Mouse (Mus musculus) forebrain, embryonic 11.5 days (tissue): ENCODE data around the gene Taz. TPM values are rescaled to one million over a fixed set of nuclear protein-coding genes. Genes with fewer than 3 reads are reported as not detected.

Source experiments
- ATAC-seq: fragments of 200-750 bp; cut with Nextera tagmentation; replicated peaks from 2 replicates; pipeline ENCODE4 v1.8.0; 2017; ENCODE audit warnings: moderate TSS enrichment; ENCODE audit not compliant: low FRiP score
- DNase-seq: peaks from one replicate; pipeline ENCODE4 v3.0.0-alpha.2; 2017; ENCODE audit warnings: low spot score
- H3K27ac ChIP-seq: fragments of 300-500 bp; sonication (generic); 2 replicates; pipeline ENCODE4 v1.5.1; 2014; ENCODE audit warnings: low read depth, low read length
- H3K27me3 ChIP-seq: fragments of 300-500 bp; sonication (generic); 2 replicates; pipeline ENCODE4 v1.6.1; 2014; ENCODE audit warnings: mild to moderate bottlenecking, low read length, mixed read lengths; ENCODE audit not compliant: control insufficient read depth, insufficient read depth
- H3K36me3 ChIP-seq: fragments of 300-500 bp; sonication (generic); 2 replicates; pipeline ENCODE4 v1.6.1; 2014; ENCODE audit warnings: mild to moderate bottlenecking, low read length, moderate library complexity, mixed read lengths; ENCODE audit not compliant: control insufficient read depth, insufficient read depth
- H3K4me1 ChIP-seq: fragments of 300-500 bp; sonication (generic); replicated peaks from 2 replicates; pipeline ENCODE4 v1.6.1; 2014; ENCODE audit warnings: low read length, mixed read lengths; ENCODE audit not compliant: control insufficient read depth, insufficient read depth
- H3K4me2 ChIP-seq: fragments of 300-500 bp; sonication (generic); 2 replicates; pipeline ENCODE4 v1.6.1; 2014; ENCODE audit warnings: low read depth, mild to moderate bottlenecking, low read length, moderate library complexity, mixed read lengths; ENCODE audit not compliant: severe bottlenecking
- H3K4me3 ChIP-seq: fragments of 300-500 bp; sonication (generic); 2 replicates; pipeline ENCODE4 v1.5.1; 2014; ENCODE audit warnings: low read depth, low read length
- H3K9ac ChIP-seq: fragments of 300-500 bp; sonication (generic); 2 replicates; pipeline ENCODE4 v1.6.1; 2014; ENCODE audit warnings: low read length
- H3K9me3 ChIP-seq: fragments of 300-500 bp; sonication (generic); 2 replicates; pipeline ENCODE4 v1.6.1; 2016; ENCODE audit warnings: low read length, mixed read lengths; ENCODE audit not compliant: control insufficient read depth
- WGBS: fragments of 180-500 bp; shearing (Covaris S2); extraction: QIAGEN DNeasy Blood & Tissue Kit; methylation state at CpG from one replicate; pipeline ENCODE4 v1.1.7; 2014; 5-methylcytosine and 5-hydroxymethylcytosine counted together
- polyA plus RNA-seq: library from polyadenylated mRNA; unstranded; fragments of >200 nt; fragmentation: Nextera tagmentation; extraction: Ambion mirVana; gene quantifications from 2 replicates; pipeline ENCODE4 v1.2.1, GENCODE M21; 2014

Taz gene
- polyA plus RNA-seq, 1 experiment from 2014 or later, result 58.1 TPM

DNA sequence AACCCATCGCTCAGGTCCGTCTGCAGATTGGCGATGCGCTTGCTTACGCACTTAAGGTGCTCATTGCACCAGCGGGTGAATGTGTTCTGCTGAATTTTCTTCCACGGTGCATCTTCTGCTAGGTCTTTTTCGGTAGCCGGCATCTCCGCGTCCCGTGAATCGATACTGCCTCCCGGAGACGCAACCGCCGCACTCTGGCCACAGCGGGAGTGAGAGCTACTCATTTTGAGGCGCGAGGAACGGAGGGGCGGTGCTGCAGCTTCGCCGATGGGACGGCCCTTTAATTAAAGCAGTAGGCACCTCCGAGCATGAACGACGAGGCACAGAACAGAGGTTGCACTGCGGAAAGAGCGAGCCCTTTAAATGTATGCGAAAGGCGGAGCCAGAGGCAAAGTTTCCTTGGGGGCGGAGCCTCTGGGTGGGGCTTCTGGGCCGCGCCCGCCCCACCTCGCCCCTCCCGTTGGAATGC lies 35.5 kb upstream of the Taz start:
- Histone ChIP-seq H3K27me3 (no peaks in the 10 kb centered on the region), H3K9me3 (no peaks in the 10 kb centered on the region), H3K4me1 (no peaks in the 10 kb centered on the region), H3K4me3 (peak overlapping the region; percentile 54), H3K27ac (peak overlapping the region; percentile 75), H3K36me3 (peaks cover under 1% of the 10 kb centered on the region; the same call in 1 of the 2 replicates), H3K4me2 (peak overlapping the region; percentile 61), H3K9ac (peak overlapping the region; percentile 76)
- 26% methylated on average over 31 of the region's 38 CpGs for WGBS
- ATAC-seq (peak; percentile 89), DNase-seq (peak; percentile 89)

DNA sequence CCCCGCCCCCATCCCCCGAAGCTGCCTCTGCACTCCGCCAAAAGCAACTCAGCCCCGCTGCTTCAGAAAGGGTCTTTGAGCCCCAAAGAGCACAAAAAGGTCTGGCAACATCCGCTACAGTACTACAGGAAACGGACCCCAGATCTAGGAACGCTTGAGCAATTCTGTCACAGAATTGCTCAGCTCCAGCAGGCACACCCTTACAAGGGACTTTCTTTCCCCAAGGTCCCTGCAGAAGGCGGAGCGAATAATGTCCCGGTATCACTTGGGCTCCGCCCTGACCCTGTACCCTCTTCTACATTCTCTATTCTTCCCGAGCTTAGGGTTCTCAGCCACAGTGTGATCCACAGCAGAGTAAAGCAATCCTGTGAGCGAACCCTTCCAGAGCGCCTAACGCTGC lies 35.0 kb upstream of the Taz start:
- H3K4me3 ChIP-seq, result peak overlapping the region; percentile 54
- WGBS, result 26% methylated on average over 14 of the region's 15 CpGs
- no peaks in the 10 kb centered on the region for H3K27me3 ChIP-seq
- H3K4me1 ChIP-seq, result no peaks in the 10 kb centered on the region
- H3K9me3 ChIP-seq, result no peaks in the 10 kb centered on the region
- DNase-seq (no peak), ATAC-seq (peak; percentile 35)
- H3K27ac ChIP-seq, result no peak overlapping the region
- H3K9ac ChIP-seq, result 0 out of 2 replicates have a peak overlapping the region, but pooled peaks have one; percentile 29
- H3K36me3 ChIP-seq, result no peaks in the 10 kb centered on the region
- H3K4me2 ChIP-seq, result peak overlapping the region; percentile 53

- peak; percentile 77 for DNase-seq
- no peaks in the 10 kb centered on the region for H3K9me3 ChIP-seq
- H3K9ac ChIP-seq, result no peak overlapping the region
- no peaks in the 10 kb centered on the region for H3K4me1 ChIP-seq
- ATAC-seq, result no peak
- H3K27me3 ChIP-seq, result no peaks in the 10 kb centered on the region
- no peak overlapping the region for H3K27ac ChIP-seq
- H3K4me2 ChIP-seq, result no peak overlapping the region
- no peak overlapping the region for H3K4me3 ChIP-seq
- WGBS, result 16% methylated on average over 3 of the region's 3 CpGs
- H3K36me3 ChIP-seq, result no peaks in the 10 kb centered on the region
Measured at GRCm38 (mm10) chrX:74248651-74249050, 33.1 kb upstream of the Taz start.

DNA sequence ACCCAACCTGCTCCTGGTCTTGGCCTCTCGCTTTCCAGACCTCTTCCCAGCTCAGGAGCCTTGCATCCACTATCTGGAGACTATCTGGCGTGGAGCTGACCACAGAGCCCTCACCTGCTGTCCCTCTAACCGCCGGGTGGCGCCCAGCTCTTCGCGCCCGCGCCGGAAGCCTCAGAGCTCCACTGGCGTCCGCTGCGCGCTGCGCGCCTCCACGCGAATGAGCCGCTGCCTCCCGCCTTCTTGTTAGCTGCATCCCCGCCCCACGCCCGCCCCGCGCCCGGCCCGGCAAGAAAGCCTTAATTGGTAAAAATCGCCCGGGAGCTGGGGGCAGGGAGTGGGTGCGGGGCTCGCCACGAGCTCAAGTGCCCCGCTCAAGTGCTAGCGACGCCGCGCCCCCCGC lies 32.1 kb upstream of the Taz start, which contains the start of gene Flna:
TSS of gene Flna (minus strand) at position 206 of the 400 bp plus-strand sequence.
- H3K4me2 ChIP-seq, result peak within 1 kb of the TSS; percentile 59
- H3K27ac ChIP-seq, result no peak within 1 kb of the TSS
- no peaks in the 10 kb centered on the region for H3K36me3 ChIP-seq
- H3K4me3 ChIP-seq, result peak within 1 kb of the TSS; percentile 36
- WGBS, result 20% methylated on average over 37 of the region's 38 CpGs
- H3K27me3 ChIP-seq, result no peaks in the 10 kb centered on the region
- DNase-seq (peak; percentile 80), ATAC-seq (no peak)
- H3K9me3 ChIP-seq, result no peaks in the 10 kb centered on the region
- H3K9ac ChIP-seq, result peak within 1 kb of the TSS; percentile 61
- no peaks in the 10 kb centered on the region for H3K4me1 ChIP-seq

DNA sequence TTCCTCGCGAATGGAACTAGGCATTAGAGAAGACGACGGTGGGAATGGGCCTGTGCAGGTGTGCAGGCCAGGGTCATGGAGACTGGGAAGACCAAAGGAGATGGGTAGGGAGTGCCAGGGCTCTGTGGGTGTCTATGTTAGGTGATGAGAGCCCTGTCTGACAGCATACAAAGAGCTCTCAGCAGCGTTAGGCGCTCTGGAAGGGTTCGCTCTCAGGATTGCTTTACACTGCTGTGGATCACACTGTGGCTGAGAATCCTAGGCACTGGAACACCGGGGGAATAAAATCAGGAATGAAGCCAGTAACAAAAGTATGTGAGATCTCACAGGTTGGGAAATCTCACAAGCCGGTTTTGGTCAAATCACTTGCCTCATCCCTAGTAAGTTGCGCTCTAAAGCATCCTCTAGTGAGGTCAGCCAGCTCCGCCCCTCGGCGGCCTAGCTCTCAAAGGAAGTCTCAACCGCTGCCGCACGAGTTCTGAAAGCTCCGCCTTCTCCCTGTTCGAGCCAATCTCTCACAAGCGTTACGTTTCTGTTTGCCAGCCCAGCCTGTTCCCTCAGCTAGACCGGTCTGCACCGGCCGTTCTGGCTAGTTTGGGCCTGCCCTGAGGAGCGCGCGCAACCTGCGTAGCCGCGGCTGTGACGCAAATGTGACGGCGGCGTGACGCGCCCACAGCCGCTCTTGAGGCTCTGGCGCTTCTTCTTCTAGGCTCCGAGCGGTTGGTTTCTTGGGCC lies 27.4 kb upstream of the Taz start, which contains the start of gene Emd:
TSS of gene Emd (plus strand) at position 535 of the 735 bp plus-strand sequence.
- peak; percentile 92 for DNase-seq
- peak; percentile 98 for ATAC-seq
- Histone ChIP-seq H3K36me3 (no peaks in the 10 kb centered on the region; the same call in 1 of the 2 replicates), H3K27ac (peak within 1 kb of the TSS; percentile 75), H3K4me2 (peak within 1 kb of the TSS; percentile 63), H3K4me3 (peak within 1 kb of the TSS; percentile 55), H3K9ac (peak within 1 kb of the TSS; percentile 71), H3K4me1 (no peaks in the 10 kb centered on the region), H3K9me3 (no peaks in the 10 kb centered on the region), H3K27me3 (no peaks in the 10 kb centered on the region)
- WGBS, result 27% methylated on average over 39 of the region's 39 CpGs

DNA sequence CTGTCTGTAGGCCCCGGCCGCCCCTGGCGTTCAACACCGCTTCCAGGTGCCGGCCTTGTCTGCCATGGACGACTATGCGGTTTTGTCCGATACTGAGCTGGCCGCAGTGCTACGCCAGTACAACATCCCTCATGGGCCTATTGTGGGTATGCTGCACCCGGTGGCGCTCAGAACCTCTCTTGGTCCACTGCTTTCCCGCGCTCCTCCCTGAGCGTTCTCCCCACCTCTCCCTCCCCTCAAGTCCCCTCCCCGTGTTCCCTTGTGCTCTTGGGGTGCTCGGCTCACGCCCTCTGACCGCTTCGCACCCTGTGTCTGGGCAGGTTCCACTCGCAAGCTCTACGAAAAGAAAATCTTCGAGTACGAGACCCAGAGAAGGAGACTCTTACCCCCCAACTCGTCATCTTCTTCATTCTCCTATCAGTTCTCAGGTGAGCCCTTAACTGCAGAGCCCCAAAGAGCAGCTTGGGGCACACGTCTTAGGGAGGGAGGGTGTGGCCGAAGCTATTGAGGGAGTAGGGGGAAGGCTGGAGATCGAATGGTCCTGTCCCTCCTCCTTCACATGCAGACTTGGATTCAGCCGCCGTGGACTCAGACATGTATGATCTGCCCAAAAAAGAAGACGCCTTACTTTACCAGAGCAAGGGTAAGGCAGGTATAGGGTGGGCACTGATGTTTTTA lies 26.7 kb upstream of the Taz start:
- H3K27ac ChIP-seq, result peak overlapping the region; percentile 75
- H3K9ac ChIP-seq, result peak overlapping the region; percentile 71
- no peaks in the 10 kb centered on the region; the same call in 1 of the 2 replicates for H3K36me3 ChIP-seq
- H3K4me1 ChIP-seq, result no peaks in the 10 kb centered on the region
- H3K4me3 ChIP-seq, result peak overlapping the region; percentile 55
- WGBS, result 20% methylated on average over 31 of the region's 31 CpGs
- H3K9me3 ChIP-seq, result no peaks in the 10 kb centered on the region
- H3K4me2 ChIP-seq, result peak overlapping the region; percentile 63
- ATAC-seq (peak; percentile 11; the same call in 1 of the 2 replicates), DNase-seq (no peak)
- H3K27me3 ChIP-seq, result no peaks in the 10 kb centered on the region

DNA sequence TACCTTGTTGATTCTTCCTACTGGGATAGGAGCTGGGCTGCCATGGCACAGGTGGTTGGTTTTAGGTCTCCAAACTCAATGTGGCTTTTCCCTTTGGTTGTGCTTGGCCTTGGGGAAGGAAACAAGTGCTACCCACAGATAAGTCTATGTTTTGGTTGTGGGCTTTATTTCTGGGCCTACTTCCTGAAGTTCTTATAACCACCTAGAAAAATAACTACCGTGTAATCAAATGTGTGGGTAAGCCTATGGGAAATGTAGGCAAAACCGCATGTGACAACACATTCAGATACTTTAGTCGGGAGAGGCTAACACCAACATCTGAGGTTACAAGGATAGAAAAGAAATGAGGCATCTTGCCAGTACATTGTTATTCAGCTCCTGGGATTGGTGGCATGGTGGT lies 24.0 kb upstream of the Taz start:
- 98% methylated on average over 3 of the region's 3 CpGs for WGBS
- Histone ChIP-seq H3K4me3 (no peak overlapping the region), H3K27ac (no peak overlapping the region), H3K4me1 (no peaks in the 10 kb centered on the region), H3K4me2 (no peak overlapping the region), H3K27me3 (no peaks in the 10 kb centered on the region), H3K9me3 (no peaks in the 10 kb centered on the region), H3K36me3 (no peaks in the 10 kb centered on the region; the same call in 1 of the 2 replicates), H3K9ac (no peak overlapping the region)
- ATAC-seq (no peak), DNase-seq (no peak)

DNA sequence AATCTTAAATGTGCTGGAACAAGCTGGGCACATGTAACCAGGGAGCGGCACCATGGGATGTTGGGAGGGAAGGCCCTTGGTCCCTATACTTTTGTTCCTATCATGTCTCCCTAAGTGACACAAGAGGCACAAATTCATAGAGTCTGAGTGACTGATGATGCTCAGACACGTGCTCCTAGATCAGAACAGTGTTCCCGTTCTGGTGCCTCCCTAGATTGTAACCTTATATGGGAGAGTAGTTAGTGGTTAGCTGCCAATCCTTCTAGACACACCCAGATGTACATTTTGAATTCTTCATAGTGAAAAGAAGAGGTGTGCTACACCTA lies 12.0 kb upstream of the Taz start:
- peak; percentile 20 for ATAC-seq
- WGBS, result 26% methylated on average over 3 of the region's 3 CpGs

More for the DNA sequence above, 12.0 kb upstream of the Taz start:
- Histone ChIP-seq H3K4me3 (peak overlapping the region; percentile 42), H3K27ac (peak overlapping the region; percentile 95), H3K9me3 (no peaks in the 10 kb centered on the region), H3K36me3 (no peaks in the 10 kb centered on the region; the same call in 1 of the 2 replicates), H3K4me1 (no peaks in the 10 kb centered on the region), H3K9ac (peak overlapping the region; percentile 65), H3K4me2 (peak overlapping the region; percentile 57), H3K27me3 (no peaks in the 10 kb centered on the region)
- DNase-seq, result no peak
